Mouse (Mus musculus): ENCODE measurements at regions not wholly inside any gene's neighbourhood (a gene's known extent, or its start where the extent isn't known, plus 50 kb on each side); places are given as distances from the start of the nearest gene placed in this dataset.
"Not testable (repeated sequence)": the region's sequence is repeated elsewhere in the genome, so short reads cannot be mapped to it uniquely, and the experiment has no call there.

GRCm38 (mm10) chr4:23193384-23194135 is 705.4 kb upstream of the Pou3f2 start:
- WGBS, result 69% methylated on average over 6 of the region's 6 CpGs
- H3K4me2 ChIP-seq (ENCODE audit: low read length), result no peak overlapping the region
- ATAC-seq, result no peak
- H3K9ac ChIP-seq (ENCODE audit: low read depth, low read length), result no peak overlapping the region
- no peaks in the 10 kb centered on the region for H3K9me3 ChIP-seq (ENCODE audit: control insufficient read depth, low read length)
- no peak overlapping the region for H3K27ac ChIP-seq (ENCODE audit: low read depth, low read length)
- no peak overlapping the region for H3K4me3 ChIP-seq (ENCODE audit: low read length)
- no peaks in the 10 kb centered on the region for H3K4me1 ChIP-seq (ENCODE audit: control insufficient read depth, insufficient read depth, low read depth, low read length)
- H3K36me3 ChIP-seq (ENCODE audit: control insufficient read depth, insufficient read depth, low read length), result no peaks in the 10 kb centered on the region
- no peaks in the 10 kb centered on the region for H3K27me3 ChIP-seq (replicated peaks; ENCODE audit: control insufficient read depth, insufficient read depth, low read length)

DNA sequence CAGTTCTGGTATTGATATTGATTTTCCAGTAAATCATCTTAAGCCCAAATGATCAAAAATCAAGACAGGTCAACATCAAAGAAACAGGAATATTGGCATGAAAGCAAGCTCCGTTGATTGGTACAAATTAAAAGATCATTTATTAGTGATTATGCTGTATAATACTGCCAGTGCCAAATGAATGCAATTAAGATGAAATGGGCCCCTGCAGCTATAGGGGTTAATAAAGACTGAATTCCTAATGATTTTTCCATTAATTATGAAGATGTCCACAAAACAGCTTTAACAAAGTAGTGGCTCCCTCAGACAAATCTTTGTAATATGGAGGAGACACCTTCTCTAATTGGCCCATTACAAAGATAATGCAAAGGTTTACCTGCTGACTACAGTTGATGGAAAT is 685.6 kb upstream of the Pou3f2 start:
- no peak overlapping the region for H3K9ac ChIP-seq (ENCODE audit: low read depth, low read length)
- no peaks in the 10 kb centered on the region for H3K9me3 ChIP-seq (ENCODE audit: control insufficient read depth, low read length)
- no peak overlapping the region for H3K4me2 ChIP-seq (ENCODE audit: low read length)
- no peaks in the 10 kb centered on the region for H3K27me3 ChIP-seq (replicated peaks; ENCODE audit: control insufficient read depth, insufficient read depth, low read length)
- no peak overlapping the region for H3K4me3 ChIP-seq (ENCODE audit: low read length)
- no peak overlapping the region for H3K27ac ChIP-seq (ENCODE audit: low read depth, low read length)
- 41% methylated on average over 1 of the region's 1 CpGs for WGBS
- H3K4me1 ChIP-seq (ENCODE audit: control insufficient read depth, insufficient read depth, low read depth, low read length), result no peaks in the 10 kb centered on the region
- ATAC-seq, result no peak
- H3K36me3 ChIP-seq (ENCODE audit: control insufficient read depth, insufficient read depth, low read length), result no peaks in the 10 kb centered on the region

GRCm38 (mm10) chr4:23173330-23173729 is 685.2 kb upstream of the Pou3f2 start:
- no peak overlapping the region for H3K4me2 ChIP-seq (ENCODE audit: low read length)
- H3K4me3 ChIP-seq (ENCODE audit: low read length), result no peak overlapping the region
- no peaks in the 10 kb centered on the region for H3K36me3 ChIP-seq (ENCODE audit: control insufficient read depth, insufficient read depth, low read length)
- WGBS, result 33% methylated on average over 4 of the region's 4 CpGs
- H3K4me1 ChIP-seq (ENCODE audit: control insufficient read depth, insufficient read depth, low read depth, low read length), result no peaks in the 10 kb centered on the region
- ATAC-seq, result no peak
- no peak overlapping the region for H3K27ac ChIP-seq (ENCODE audit: low read depth, low read length)
- H3K9ac ChIP-seq (ENCODE audit: low read depth, low read length), result no peak overlapping the region
- H3K9me3 ChIP-seq (ENCODE audit: control insufficient read depth, low read length), result no peaks in the 10 kb centered on the region
- H3K27me3 ChIP-seq (replicated peaks; ENCODE audit: control insufficient read depth, insufficient read depth, low read length), result no peaks in the 10 kb centered on the region

DNA sequence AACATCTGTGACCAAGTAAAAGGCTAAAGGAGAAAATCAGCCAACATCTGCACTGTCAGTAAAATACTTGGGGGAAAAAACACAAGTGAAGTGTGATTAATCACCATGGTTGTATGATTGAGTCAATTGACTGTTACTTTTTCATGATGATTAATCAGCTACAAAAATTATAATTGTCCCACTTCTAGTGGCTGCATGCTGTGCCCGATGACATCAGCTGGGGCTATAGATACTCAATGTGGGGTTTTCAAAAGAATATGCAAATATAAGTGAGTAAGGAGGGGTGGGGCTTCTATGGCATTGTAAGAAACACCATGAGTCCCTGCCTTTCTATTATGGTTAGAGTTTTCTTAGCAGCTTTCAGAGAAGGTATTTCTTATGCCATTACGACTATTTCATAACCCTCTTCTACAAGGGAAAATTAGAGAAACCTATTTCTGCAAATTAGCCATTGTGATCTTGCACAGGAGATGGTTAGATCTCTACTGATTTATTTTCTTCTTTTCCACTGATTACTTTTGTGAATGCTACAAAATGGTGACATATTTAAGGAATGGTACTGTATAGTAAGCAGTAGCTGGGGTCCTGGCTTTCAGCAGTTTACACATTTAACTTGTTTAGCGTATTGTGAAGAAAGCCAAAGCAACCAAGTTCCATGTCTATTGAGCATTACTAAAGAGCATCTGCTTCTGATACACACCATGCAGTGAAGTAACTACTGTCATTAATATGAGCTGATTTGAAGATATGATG is 660.1 kb upstream of the Pou3f2 start:
- Histone ChIP-seq H3K27ac (ENCODE audit: low read depth, low read length) (no peak overlapping the region), H3K9me3 (ENCODE audit: control insufficient read depth, low read length) (no peaks in the 10 kb centered on the region)
- no peak for ATAC-seq

GRCm38 (mm10) chr4:23133386-23133785 is 645.2 kb upstream of the Pou3f2 start:
- 23% methylated on average over 2 of the region's 2 CpGs for WGBS
- H3K9ac ChIP-seq (ENCODE audit: low read depth, low read length), result no peak overlapping the region
- ATAC-seq, result no peak

More for the DNA sequence above, 660.1 kb upstream of the Pou3f2 start:
- H3K4me1 ChIP-seq (ENCODE audit: control insufficient read depth, insufficient read depth, low read depth, low read length), result no peaks in the 10 kb centered on the region
- H3K36me3 ChIP-seq (ENCODE audit: control insufficient read depth, insufficient read depth, low read length), result no peaks in the 10 kb centered on the region
- no peak overlapping the region for H3K9ac ChIP-seq (ENCODE audit: low read depth, low read length)
- H3K27me3 ChIP-seq (replicated peaks; ENCODE audit: control insufficient read depth, insufficient read depth, low read length), result no peaks in the 10 kb centered on the region
- H3K4me2 ChIP-seq (ENCODE audit: low read length), result no peak overlapping the region
- no peak overlapping the region for H3K4me3 ChIP-seq (ENCODE audit: low read length)
- WGBS, result 53% methylated on average over 3 of the region's 3 CpGs

DNA sequence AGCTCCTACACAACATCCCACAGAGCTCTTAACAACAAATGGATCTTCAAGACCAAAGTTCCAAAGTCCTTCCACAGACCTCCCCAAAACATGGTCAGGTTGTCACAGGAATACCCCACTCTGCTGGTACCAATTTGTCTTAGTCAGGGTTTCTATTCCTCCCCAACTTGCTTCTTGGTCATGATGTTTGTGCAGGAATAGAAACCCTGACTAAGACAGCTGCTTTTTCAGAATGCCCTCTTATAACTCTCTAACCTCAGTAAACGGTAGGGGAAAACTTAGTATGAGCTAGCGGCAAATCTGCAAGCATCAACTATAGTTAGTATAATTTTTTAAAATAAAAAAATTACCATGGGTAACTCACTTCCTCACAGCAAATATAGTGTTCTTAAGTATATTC is 613.3 kb upstream of the Pou3f2 start:
- not testable (repeated sequence) for ATAC-seq; H3K4me3 ChIP-seq (ENCODE audit: low read length); H3K4me1 ChIP-seq (ENCODE audit: control insufficient read depth, insufficient read depth, low read depth, low read length); H3K4me2 ChIP-seq (ENCODE audit: low read length); H3K36me3 ChIP-seq (ENCODE audit: control insufficient read depth, insufficient read depth, low read length); H3K27ac ChIP-seq (ENCODE audit: low read depth, low read length); H3K9ac ChIP-seq (ENCODE audit: low read depth, low read length); H3K27me3 ChIP-seq (replicated peaks; ENCODE audit: control insufficient read depth, insufficient read depth, low read length); H3K9me3 ChIP-seq (ENCODE audit: control insufficient read depth, low read length)
- 97% methylated on average over 2 of the region's 2 CpGs for WGBS

More at GRCm38 (mm10) chr4:23133386-23133785, 645.2 kb upstream of the Pou3f2 start:
- Histone ChIP-seq H3K4me1 (ENCODE audit: control insufficient read depth, insufficient read depth, low read depth, low read length) (no peaks in the 10 kb centered on the region), H3K36me3 (ENCODE audit: control insufficient read depth, insufficient read depth, low read length) (no peaks in the 10 kb centered on the region), H3K27ac (ENCODE audit: low read depth, low read length) (no peak overlapping the region), H3K27me3 (replicated peaks; ENCODE audit: control insufficient read depth, insufficient read depth, low read length) (no peaks in the 10 kb centered on the region), H3K4me3 (ENCODE audit: low read length) (no peak overlapping the region), H3K9me3 (ENCODE audit: control insufficient read depth, low read length) (no peaks in the 10 kb centered on the region), H3K4me2 (ENCODE audit: low read length) (no peak overlapping the region)

DNA sequence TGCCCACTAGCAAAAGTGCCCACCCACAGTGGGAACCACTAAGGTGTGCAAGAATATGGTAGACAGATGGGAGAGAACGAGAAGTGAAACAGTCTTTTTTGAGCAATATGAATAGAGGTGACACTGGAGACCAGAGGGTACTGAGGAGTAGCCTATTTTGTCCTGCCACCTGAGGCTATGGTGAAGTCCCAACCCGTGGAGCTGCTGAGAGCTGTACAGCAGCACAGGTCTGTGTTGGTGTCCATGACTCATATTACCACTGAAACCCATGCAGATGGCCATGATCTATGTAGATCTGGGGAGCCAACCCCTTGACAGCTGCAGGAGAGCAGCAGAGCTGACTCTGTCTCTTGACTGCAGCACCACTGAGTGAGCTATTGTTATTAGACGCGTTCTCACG is 591.4 kb upstream of the Pou3f2 start:
- Histone ChIP-seq H3K27me3 (replicated peaks; ENCODE audit: control insufficient read depth, insufficient read depth, low read length) (no peaks in the 10 kb centered on the region), H3K27ac (ENCODE audit: low read depth, low read length) (no peak overlapping the region), H3K4me3 (ENCODE audit: low read length) (no peak overlapping the region), H3K4me1 (ENCODE audit: control insufficient read depth, insufficient read depth, low read depth, low read length) (no peaks in the 10 kb centered on the region), H3K36me3 (ENCODE audit: control insufficient read depth, insufficient read depth, low read length) (no peaks in the 10 kb centered on the region), H3K9me3 (ENCODE audit: control insufficient read depth, low read length) (no peaks in the 10 kb centered on the region), H3K4me2 (ENCODE audit: low read length) (no peak overlapping the region), H3K9ac (ENCODE audit: low read depth, low read length) (no peak overlapping the region)
- WGBS, result 93% methylated on average over 5 of the region's 5 CpGs
- ATAC-seq, result no peak

- 80% methylated on average over 2 of the region's 2 CpGs for WGBS
Measured at GRCm38 (mm10) chr4:23077603-23078002, 589.4 kb upstream of the Pou3f2 start.

DNA sequence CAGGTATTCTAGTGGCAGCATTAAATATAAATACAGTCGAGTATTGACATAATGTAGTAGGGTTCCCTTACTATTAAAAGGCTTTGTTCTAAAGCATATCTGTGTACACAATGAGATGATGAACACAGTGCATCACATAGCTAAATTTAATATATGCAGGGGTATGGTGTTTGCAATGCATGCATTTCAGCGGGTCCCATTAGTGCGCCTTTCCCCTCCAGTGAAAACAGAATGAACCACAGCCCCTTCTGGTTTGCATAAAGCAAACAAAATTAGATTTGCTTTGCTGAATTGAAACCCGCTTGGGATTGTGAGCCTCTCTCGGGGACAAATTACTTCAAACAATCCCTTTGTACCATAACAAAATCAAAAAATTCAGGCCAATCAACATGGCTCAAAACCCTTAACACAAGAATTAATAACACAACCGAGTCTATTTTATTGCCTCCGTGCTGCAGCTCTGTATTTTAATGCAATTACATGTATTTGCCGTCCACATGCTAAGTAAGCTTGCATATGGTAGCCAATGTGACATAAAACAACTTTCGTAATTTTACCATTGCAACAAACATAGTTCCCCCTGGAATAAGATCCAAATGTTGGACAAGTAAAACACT is 562.6 kb upstream of the Pou3f2 start:
- Histone ChIP-seq H3K4me1 (ENCODE audit: control insufficient read depth, insufficient read depth, low read depth, low read length) (no peaks in the 10 kb centered on the region), H3K4me2 (ENCODE audit: low read length) (no peak overlapping the region), H3K9me3 (ENCODE audit: control insufficient read depth, low read length) (no peaks in the 10 kb centered on the region), H3K4me3 (ENCODE audit: low read length) (no peak overlapping the region), H3K27me3 (replicated peaks; ENCODE audit: control insufficient read depth, insufficient read depth, low read length) (no peaks in the 10 kb centered on the region), H3K27ac (ENCODE audit: low read depth, low read length) (no peak overlapping the region), H3K36me3 (ENCODE audit: control insufficient read depth, insufficient read depth, low read length) (no peaks in the 10 kb centered on the region), H3K9ac (ENCODE audit: low read depth, low read length) (no peak overlapping the region)
- WGBS, result 54% methylated on average over 9 of the region's 9 CpGs
- peak; percentile 52 for ATAC-seq

More at GRCm38 (mm10) chr4:23077603-23078002, 589.4 kb upstream of the Pou3f2 start:
- no peaks in the 10 kb centered on the region for H3K27me3 ChIP-seq (replicated peaks; ENCODE audit: control insufficient read depth, insufficient read depth, low read length)
- H3K9ac ChIP-seq (ENCODE audit: low read depth, low read length), result no peak overlapping the region
- H3K4me3 ChIP-seq (ENCODE audit: low read length), result no peak overlapping the region
- H3K4me1 ChIP-seq (ENCODE audit: control insufficient read depth, insufficient read depth, low read depth, low read length), result no peaks in the 10 kb centered on the region
- H3K36me3 ChIP-seq (ENCODE audit: control insufficient read depth, insufficient read depth, low read length), result no peaks in the 10 kb centered on the region
- H3K27ac ChIP-seq (ENCODE audit: low read depth, low read length), result no peak overlapping the region
- no peak for ATAC-seq
- H3K4me2 ChIP-seq (ENCODE audit: low read length), result no peak overlapping the region
- no peaks in the 10 kb centered on the region for H3K9me3 ChIP-seq (ENCODE audit: control insufficient read depth, low read length)
